Mouse (Mus musculus) CD4-positive, CD25-positive, alpha-beta regulatory T cell (primary cell): Measurements from ENCODE around the gene Tuft1. TPM values are rescaled to one million over a fixed set of nuclear protein-coding genes. Genes with fewer than 3 reads are reported as not detected.

Experiments
- polyA plus RNA-seq: library from polyadenylated mRNA; unstranded; fragments of 100-300 nt; shearing (Covaris generic); gene quantifications from one replicate; pipeline ENCODE4 v1.2.1, GENCODE M21; 2017

Tuft1 gene
- polyA plus RNA-seq = 2.6 TPM

GRCm38 (mm10) chr3:94658740-94659095, at the start of gene Tuft1:
Tuft1 (minus strand) TSS chr3:94658872.

GRCm38 (mm10) chr3:94693329-94693825, 34.7 kb upstream of the Tuft1 start, which contains the start of gene Selenbp2:
Selenbp2 (plus strand) TSS chr3:94693556.

GRCm38 (mm10) chr3:94642495-94643162, 16.0 kb downstream of the Tuft1 start, which contains the start of gene Gm10972:
Gm10972 (plus strand) TSS chr3:94643112.

GRCm38 (mm10) chr3:94582456-94582891, 76.2 kb downstream of the Tuft1 start, which contains the start of gene Snx27:
Snx27 (minus strand) TSS chr3:94582716.

Other genes with a start within 250 kb of the Tuft1 start
- 9.2 TPM for gene Tdrkh, start 245.6 kb downstream of the Tuft1 start, polyA plus RNA-seq
- gene Mrpl9, start 215.6 kb downstream of the Tuft1 start, polyA plus RNA-seq = 58.3 TPM
- gene Oaz3, start 215.0 kb downstream of the Tuft1 start, polyA plus RNA-seq = 0.96 TPM
- 0.68 TPM for gene Celf3, start 180.6 kb downstream of the Tuft1 start, polyA plus RNA-seq
- not detected for gene Riiad1, start 178.5 kb downstream of the Tuft1 start, polyA plus RNA-seq
- gene Snx27, start 76.2 kb downstream of the Tuft1 start, polyA plus RNA-seq = 27.0 TPM
- gene Gm10972, start 15.8 kb downstream of the Tuft1 start, polyA plus RNA-seq = not detected
- not detected for gene Selenbp2, start 34.7 kb upstream of the Tuft1 start, polyA plus RNA-seq
- 0.05 TPM for gene Cgn, start 127.6 kb upstream of the Tuft1 start, polyA plus RNA-seq
- 12.6 TPM for gene Pogz, start 178.7 kb upstream of the Tuft1 start, polyA plus RNA-seq
- 324 TPM for gene Psmb4, start 228.1 kb upstream of the Tuft1 start, polyA plus RNA-seq